Mouse (Mus musculus) CH12.LX (cell line): Measurements from ENCODE around the gene Tapt1. TPM values are rescaled to one million over a fixed set of nuclear protein-coding genes. Genes with fewer than 3 reads are reported as not detected.

Source experiments
- DNase-seq: peaks from one replicate; pipeline ENCODE4 v3.0.0-alpha.2; 2013; ENCODE audit errors: extremely low read depth
- H3K27ac ChIP-seq: 2 replicates; pipeline ENCODE4 v1.5.1; 2012; ENCODE audit warnings: low read depth, mild to moderate bottlenecking, control low read depth, moderate library complexity; ENCODE audit not compliant: insufficient read depth
- H3K27me3 ChIP-seq: replicated peaks from 2 replicates; pipeline ENCODE3; 2012; ENCODE audit warnings: inconsistent platforms
- H3K36me3 ChIP-seq, 2 experiments: replicated peaks in 1 of 2; 2 replicates each; pipeline versions ENCODE3 to v1.6.1; 2012; ENCODE audit warnings: inconsistent platforms in 1 of 2, low read length in 1 of 2, mild to moderate bottlenecking in 1 of 2, mixed read lengths in 1 of 2, moderate library complexity in 1 of 2; ENCODE audit not compliant: control insufficient read depth in 1 of 2, insufficient read depth in 1 of 2
- H3K4me1 ChIP-seq, 2 experiments: 2 replicates each; pipeline ENCODE4 v1.6.1; 2012; ENCODE audit warnings: inconsistent platforms in 1 of 2, moderate library complexity in 1 of 2; ENCODE audit not compliant: insufficient read depth in 2 of 2, control insufficient read depth in 1 of 2
- H3K4me2 ChIP-seq: 2 replicates; pipeline ENCODE4 v1.6.1; 2012; ENCODE audit warnings: low read depth, mild to moderate bottlenecking, control low read depth; ENCODE audit not compliant: poor library complexity, insufficient read depth, severe bottlenecking
- H3K4me3 ChIP-seq, 3 experiments: fragments of 150-350 bp in 1 of 3; sonication (generic) in 1 of 3; replicated peaks in 1 of 3; 2 replicates each; pipeline versions ENCODE3 to v1.5.1; 2011 to 2012; ENCODE audit warnings: low read depth in 2 of 3, low read length in 2 of 3, mild to moderate bottlenecking in 2 of 3, moderate library complexity in 2 of 3, control low read depth in 1 of 3, improper control_type of control experiment in 1 of 3, inconsistent platforms in 1 of 3, mixed read lengths in 1 of 3; ENCODE audit not compliant: poor library complexity in 1 of 3
- H3K79me2 ChIP-seq: replicated peaks from 2 replicates; pipeline ENCODE4 v1.6.1; 2012; ENCODE audit warnings: mild to moderate bottlenecking, moderate library complexity; ENCODE audit not compliant: control insufficient read depth, poor library complexity, insufficient read depth, severe bottlenecking; ENCODE audit errors: extremely low read depth
- H3K9ac ChIP-seq: 2 replicates; pipeline ENCODE4 v1.6.1; 2012; ENCODE audit warnings: low read depth, mild to moderate bottlenecking, control low read depth, moderate library complexity; ENCODE audit not compliant: insufficient read depth
- H3K9me3 ChIP-seq: replicated peaks from 2 replicates; pipeline ENCODE3; 2012; ENCODE audit warnings: low read length, inconsistent platforms, mixed read lengths
- E2F4 ChIP-seq: IDR thresholded peaks from 2 replicates; pipeline ENCODE4 v1.6.1; 2011; ENCODE audit warnings: low read depth, low read length, improper control_type of control experiment; ENCODE audit not compliant: insufficient replicate concordance
- ETS1 ChIP-seq: conservative IDR thresholded peaks from 2 replicates; pipeline ENCODE4 v1.6.1; 2012; ENCODE audit warnings: low read depth, mild to moderate bottlenecking, inconsistent platforms, low read length, improper control_type of control experiment, moderate library complexity
- GABPA ChIP-seq: IDR thresholded peaks from 2 replicates; pipeline ENCODE4 v1.6.1; 2012; ENCODE audit warnings: low read depth, low read length, improper control_type of control experiment, inconsistent platforms; ENCODE audit not compliant: insufficient replicate concordance
- JUN ChIP-seq: IDR thresholded peaks from 2 replicates; pipeline ENCODE4 v1.6.1; 2011; ENCODE audit warnings: low read depth, mild to moderate bottlenecking, low read length, improper control_type of control experiment, moderate library complexity; ENCODE audit not compliant: insufficient read depth
- MAFK ChIP-seq: IDR thresholded peaks from 2 replicates; pipeline ENCODE4 v1.6.1; 2011; ENCODE audit warnings: low read length, improper control_type of control experiment; ENCODE audit not compliant: insufficient replicate concordance
- MAZ ChIP-seq: IDR thresholded peaks from 2 replicates; pipeline ENCODE4 v1.6.1; 2012; ENCODE audit warnings: low read depth, mild to moderate bottlenecking, inconsistent platforms, low read length, improper control_type of control experiment, moderate library complexity
- MXI1 ChIP-seq: IDR thresholded peaks from 2 replicates; pipeline ENCODE4 v1.6.1; 2011; ENCODE audit warnings: mild to moderate bottlenecking, low read depth, low read length, improper control_type of control experiment
- NELFE ChIP-seq: IDR thresholded peaks from 2 replicates; pipeline ENCODE4 v1.6.1; 2011; ENCODE audit warnings: low read depth, low read length, improper control_type of control experiment
- NRF1 ChIP-seq: IDR thresholded peaks from 2 replicates; pipeline ENCODE4 v1.6.1; 2014; ENCODE audit warnings: low read depth, mild to moderate bottlenecking, inconsistent platforms, low read length, improper control_type of control experiment, moderate library complexity
- RCOR1 ChIP-seq: conservative IDR thresholded peaks from 2 replicates; pipeline ENCODE4 v1.6.1; 2012; ENCODE audit warnings: low read depth, mild to moderate bottlenecking, inconsistent platforms, low read length, improper control_type of control experiment
- SIN3A ChIP-seq: IDR thresholded peaks from 2 replicates; pipeline ENCODE4 v1.6.1; 2012; ENCODE audit warnings: low read length, improper control_type of control experiment, inconsistent platforms
- UBTF ChIP-seq: IDR thresholded peaks from 2 replicates; pipeline ENCODE4 v1.6.1; 2012; ENCODE audit warnings: low read depth, mild to moderate bottlenecking, inconsistent platforms, low read length, improper control_type of control experiment, moderate library complexity
- USF2 ChIP-seq: conservative IDR thresholded peaks from 2 replicates; pipeline ENCODE4 v1.6.1; 2011; ENCODE audit warnings: low read depth, low read length, improper control_type of control experiment
- ZC3H11A ChIP-seq: IDR thresholded peaks from 2 replicates; pipeline ENCODE4 v1.6.1; 2012; ENCODE audit warnings: low read depth, mild to moderate bottlenecking, inconsistent platforms, low read length, improper control_type of control experiment
- ZKSCAN1 ChIP-seq: IDR thresholded peaks from 2 replicates; pipeline ENCODE4 v1.6.1; 2012; ENCODE audit warnings: low read depth, inconsistent platforms, low read length, improper control_type of control experiment, borderline replicate concordance
- ZNF384 ChIP-seq: IDR thresholded peaks from 2 replicates; pipeline ENCODE4 v1.6.1; 2012; ENCODE audit warnings: low read depth, low read length, improper control_type of control experiment, inconsistent platforms
- dilution Hi-C: fragments of 300-500 bp; cut with MboI; formaldehyde crosslinking; loops from 2 replicates; pipeline ENCODE4 v1.14.3; 2020; ENCODE audit warnings: low sequenced_read_pairs; ENCODE audit not compliant: extremely low pct_unique_long_range_greater_than_20kb, extremely low pct_ligation_motif_present
- in situ Hi-C: fragments of 300-500 bp; cut with MboI; formaldehyde crosslinking; loops from 3 replicates; pipeline ENCODE4 v1.14.3; 2019; ENCODE audit warnings: low sequenced_read_pairs, low pct_ligation_motif_present, low pct_unique_long_range_greater_than_20kb, mixed read lengths
- polyA plus RNA-seq: library from polyadenylated mRNA; unstranded; fragments of >175 nt; gene quantifications from 2 replicates; pipeline ENCODE4 v1.2.1, GENCODE M21; 2012; ENCODE audit warnings: low read depth; ENCODE audit not compliant: insufficient read length
- total RNA-seq, 2 experiments: library from RNA; depleted of rRNA; stranded (reverse); fragments of 300-350 nt in 1 of 2; fragments of >200 nt in 1 of 2; gene quantifications; 2 replicates each; pipeline ENCODE4 v1.2.3; 2012 to 2014

The Tapt1 gene
- total and polyA plus RNA-seq, 3 experiments: 15.7 to 40.8 (median 33.5) TPM

GRCm38 (mm10) chr5:44242828-44243227, 16.4 kb upstream of the Tapt1 start:
- no peak for TF ChIP-seq NRF1
- TF ChIP-seq UBTF: no peak
- TF ChIP-seq ETS1: no peak
- TF ChIP-seq JUN: no peak
- no peak for TF ChIP-seq MAZ
- no peak for TF ChIP-seq MXI1
- TF ChIP-seq NELFE: no peak
- no peak for TF ChIP-seq ZKSCAN1
- no peak for TF ChIP-seq SIN3A
- no peak for TF ChIP-seq GABPA
- Histone ChIP-seq H3K4me1 (peaks cover 13 to 31% of the 10 kb centered on the region in 2 experiments), H3K27me3 (peaks cover 1% of the 10 kb centered on the region), H3K9me3 (no peaks in the 10 kb centered on the region), H3K36me3 (no peaks in the 10 kb centered on the region), H3K79me2 (no peaks in the 10 kb centered on the region), H3K4me2 (no peak overlapping the region), H3K9ac (no peak overlapping the region), H3K4me3 (no peak overlapping the region), H3K27ac (no peak overlapping the region)
- DNase-seq: no peak
- dilution Hi-C loops: no loop called here
- in situ Hi-C loops: loop anchor here (25.0 kb wide), 1 partner anchor 356 kb away; no protein-coding TSS in a partner anchor

GRCm38 (mm10) chr5:44241726-44242125, 15.3 kb upstream of the Tapt1 start:
- Histone ChIP-seq H3K27ac (no peak overlapping the region), H3K27me3 (peaks cover 1% of the 10 kb centered on the region), H3K79me2 (no peaks in the 10 kb centered on the region), H3K4me1 (peaks cover 13 to 31% of the 10 kb centered on the region in 2 experiments), H3K4me2 (no peak overlapping the region), H3K9me3 (no peaks in the 10 kb centered on the region), H3K36me3 (no peaks in the 10 kb centered on the region), H3K4me3 (no peak overlapping the region), H3K9ac (no peak overlapping the region)
- in situ Hi-C loops: loop anchor here (25.0 kb wide), 1 partner anchor 354 kb away; no protein-coding TSS in a partner anchor
- dilution Hi-C loops: no loop called here
- DNase-seq: no peak
- TF ChIP-seq E2F4: no peak
- no peak for TF ChIP-seq MAZ
- TF ChIP-seq ZC3H11A: no peak
- no peak for TF ChIP-seq RCOR1
- TF ChIP-seq ZNF384: no peak
- no peak for TF ChIP-seq MAFK
- no peak for TF ChIP-seq UBTF
- TF ChIP-seq USF2: no peak
